Mouse (Mus musculus): ENCODE measurements around the gene Azin2. TPM values are rescaled to one million over a fixed set of nuclear protein-coding genes. Genes with fewer than 3 reads are reported as not detected.

Gene Azin2
- polyA plus RNA-seq, 1 experiment from 2014 or later = 20.3 TPM

Other genes starting within 250 kb of the Azin2 start
- 0.22 and 0.28 TPM in 2 replicates for gene A3galt2, start 207.1 kb downstream of the Azin2 start, polyA plus RNA-seq (2015; fragmentation: Nextera tagmentation; extraction: Ambion mirVana)
- 37.5 and 43.8 TPM in 2 replicates for gene Zfp362, start 156.4 kb downstream of the Azin2 start, polyA plus RNA-seq (2015; fragmentation: Nextera tagmentation; extraction: Ambion mirVana)
- gene Trim62, start 78.9 kb downstream of the Azin2 start, polyA plus RNA-seq (2015; fragmentation: Nextera tagmentation; extraction: Ambion mirVana) = 6.8 and 7.1 TPM in 2 replicates
- 224 and 231 TPM in 2 replicates for gene Ak2, start 29.5 kb upstream of the Azin2 start, polyA plus RNA-seq (2015; fragmentation: Nextera tagmentation; extraction: Ambion mirVana)
- gene Rnf19b, start 95.8 kb upstream of the Azin2 start, polyA plus RNA-seq (2015; fragmentation: Nextera tagmentation; extraction: Ambion mirVana) = 7.1 TPM in 2 replicates
- 9.2 TPM in 2 replicates for gene Tmem54, start 143.1 kb upstream of the Azin2 start, polyA plus RNA-seq (2015; fragmentation: Nextera tagmentation; extraction: Ambion mirVana)
- 2.0 and 2.8 TPM in 2 replicates for gene Hpca, start 159.6 kb upstream of the Azin2 start, polyA plus RNA-seq (2015; fragmentation: Nextera tagmentation; extraction: Ambion mirVana)
- 5.1 and 5.5 TPM in 2 replicates for gene Fndc5, start 174.6 kb upstream of the Azin2 start, polyA plus RNA-seq (2015; fragmentation: Nextera tagmentation; extraction: Ambion mirVana)
- gene S100pbp, start 227.3 kb upstream of the Azin2 start, polyA plus RNA-seq (2015; fragmentation: Nextera tagmentation; extraction: Ambion mirVana) = 24.3 and 25.9 TPM in 2 replicates
- 81.3 and 87.4 TPM in 2 replicates for gene Yars, start 227.3 kb upstream of the Azin2 start, polyA plus RNA-seq (2015; fragmentation: Nextera tagmentation; extraction: Ambion mirVana)